Mouse (Mus musculus): ENCODE results near the gene Gemin5.
"Not testable (repeated sequence)": the region's sequence is repeated elsewhere in the genome, so short reads cannot be mapped to it uniquely, and the experiment has no call there.

The Gemin5 gene

GRCm38 (mm10) chr11:58168167-58168915 lies at the start of gene Gemin5:
Gemin5 (minus strand) TSS chr11:58168539.
- peak; percentile 89 for DNase-seq

- DNase-seq: no peak
Measured at GRCm38 (mm10) chr11:58216823-58217222, 48.5 kb upstream of the Gemin5 start.

- DNase-seq: no peak
Measured at GRCm38 (mm10) chr11:58215814-58216213, 47.5 kb upstream of the Gemin5 start.

- not testable (repeated sequence) for DNase-seq
Measured at GRCm38 (mm10) chr11:58215049-58215430, 46.7 kb upstream of the Gemin5 start.

GRCm38 (mm10) chr11:58214391-58215048 lies 46.2 kb upstream of the Gemin5 start:
- peak; percentile 93 for DNase-seq

- DNase-seq: no peak
Measured at GRCm38 (mm10) chr11:58213673-58214342, 45.5 kb upstream of the Gemin5 start.

GRCm38 (mm10) chr11:58211682-58212067 lies 43.3 kb upstream of the Gemin5 start:
- no peak for DNase-seq

GRCm38 (mm10) chr11:58211062-58211681 lies 42.8 kb upstream of the Gemin5 start:
- no peak for DNase-seq

GRCm38 (mm10) chr11:58210321-58210886 lies 42.1 kb upstream of the Gemin5 start:
- no peak for DNase-seq

GRCm38 (mm10) chr11:58201052-58201451 lies 32.7 kb upstream of the Gemin5 start:
- DNase-seq: no peak

GRCm38 (mm10) chr11:58200226-58200625 lies 31.9 kb upstream of the Gemin5 start:
- DNase-seq: no peak

GRCm38 (mm10) chr11:58199229-58200037 lies 31.1 kb upstream of the Gemin5 start, which contains the start of the genes Igtp and Irgm2:
Igtp (plus strand) TSS chr11:58199556.
Irgm2 (plus strand) TSS chr11:58199618.
- peak; percentile 89 for DNase-seq

- no peak for DNase-seq
Measured at GRCm38 (mm10) chr11:58198663-58199062, 30.3 kb upstream of the Gemin5 start.

- no peak for DNase-seq
Measured at GRCm38 (mm10) chr11:58193860-58194520, 25.7 kb upstream of the Gemin5 start.

GRCm38 (mm10) chr11:58193326-58193725 lies 25.0 kb upstream of the Gemin5 start:
- no peak for DNase-seq

GRCm38 (mm10) chr11:58189675-58190074 lies 21.3 kb upstream of the Gemin5 start:
- DNase-seq: no peak

- no peak for DNase-seq
Measured at GRCm38 (mm10) chr11:58183579-58183978, 15.2 kb upstream of the Gemin5 start.

- peak; percentile 40 for DNase-seq
Measured at GRCm38 (mm10) chr11:58180756-58181155, 12.4 kb upstream of the Gemin5 start.

GRCm38 (mm10) chr11:58179986-58180385 lies 11.6 kb upstream of the Gemin5 start:
- not testable (repeated sequence) for DNase-seq

- DNase-seq: peak; percentile 74
Measured at GRCm38 (mm10) chr11:58179563-58179962, 11.2 kb upstream of the Gemin5 start.

GRCm38 (mm10) chr11:58171459-58172091 lies 3.2 kb upstream of the Gemin5 start, which contains the start of gene Mrpl22:
Mrpl22 (plus strand) TSS chr11:58171661.
- DNase-seq: peak; percentile 98

Measured in kidney, adult 18-20 months (tissue).